Mouse (Mus musculus): Measurements from ENCODE around the gene Nup98. TPM values are rescaled to one million over a fixed set of nuclear protein-coding genes. Genes with fewer than 3 reads are reported as not detected.
A peak's percentile ranks its signal among the peaks of the same experiment; 100 is the strongest.

Gene Nup98
- polyA plus RNA-seq, 1 experiment from 2014 or later: 15.1 TPM

GRCm38 (mm10) chr7:102249531-102249895 is 39.5 kb upstream of the Nup98 start:
- Histone ChIP-seq H3K4me1 (ENCODE audit: control insufficient read depth, insufficient read depth, low read depth, low read length) (peaks cover 14% of the 10 kb centered on the region), H3K9me3 (ENCODE audit: control insufficient read depth, low read length) (no peaks in the 10 kb centered on the region), H3K27me3 (replicated peaks; ENCODE audit: control insufficient read depth, insufficient read depth, low read length) (no peaks in the 10 kb centered on the region), H3K4me3 (ENCODE audit: low read length) (peak overlapping the region; percentile 68), H3K27ac (ENCODE audit: low read depth, low read length) (peak overlapping the region; percentile 87), H3K9ac (ENCODE audit: low read depth, low read length) (peak overlapping the region; percentile 85), H3K36me3 (ENCODE audit: control insufficient read depth, insufficient read depth, low read length) (no peaks in the 10 kb centered on the region), H3K4me2 (ENCODE audit: low read length) (peak overlapping the region; percentile 92)
- under 1% methylated on average over 23 of the region's 23 CpGs for WGBS
- ATAC-seq: peak; percentile 46

- Histone ChIP-seq H3K36me3 (ENCODE audit: control insufficient read depth, insufficient read depth, low read length) (no peaks in the 10 kb centered on the region), H3K27ac (ENCODE audit: low read depth, low read length) (no peak overlapping the region), H3K9me3 (ENCODE audit: control insufficient read depth, low read length) (no peaks in the 10 kb centered on the region), H3K4me3 (ENCODE audit: low read length) (peak overlapping the region; percentile 68), H3K9ac (ENCODE audit: low read depth, low read length) (peak overlapping the region; percentile 2), H3K4me1 (ENCODE audit: control insufficient read depth, insufficient read depth, low read depth, low read length) (peaks cover 14% of the 10 kb centered on the region), H3K27me3 (replicated peaks; ENCODE audit: control insufficient read depth, insufficient read depth, low read length) (no peaks in the 10 kb centered on the region), H3K4me2 (ENCODE audit: low read length) (peak overlapping the region; percentile 92)
- no peak for ATAC-seq
- 28% methylated on average over 16 of the region's 16 CpGs for WGBS
These were observed 38.9 kb upstream of the Nup98 start for GRCm38 (mm10) chr7:102248691-102249404.

GRCm38 (mm10) chr7:102246956-102247797 is 37.2 kb upstream of the Nup98 start:
- 68% methylated on average over 12 of the region's 12 CpGs for WGBS
- Histone ChIP-seq H3K27me3 (replicated peaks; ENCODE audit: control insufficient read depth, insufficient read depth, low read length) (no peaks in the 10 kb centered on the region), H3K36me3 (ENCODE audit: control insufficient read depth, insufficient read depth, low read length) (no peaks in the 10 kb centered on the region), H3K9me3 (ENCODE audit: control insufficient read depth, low read length) (no peaks in the 10 kb centered on the region), H3K4me2 (ENCODE audit: low read length) (peak overlapping the region; percentile 16; the same call in 1 of the 2 replicates), H3K4me3 (ENCODE audit: low read length) (no peak overlapping the region), H3K27ac (ENCODE audit: low read depth, low read length) (no peak overlapping the region), H3K4me1 (ENCODE audit: control insufficient read depth, insufficient read depth, low read depth, low read length) (peaks cover 14% of the 10 kb centered on the region), H3K9ac (ENCODE audit: low read depth, low read length) (no peak overlapping the region)
- ATAC-seq: no peak

GRCm38 (mm10) chr7:102246265-102246664 is 36.3 kb upstream of the Nup98 start:
- WGBS: 71% methylated on average over 6 of the region's 6 CpGs

GRCm38 (mm10) chr7:102245775-102246174 is 35.8 kb upstream of the Nup98 start:
- Histone ChIP-seq H3K27me3 (replicated peaks; ENCODE audit: control insufficient read depth, insufficient read depth, low read length) (no peaks in the 10 kb centered on the region), H3K36me3 (ENCODE audit: control insufficient read depth, insufficient read depth, low read length) (no peaks in the 10 kb centered on the region), H3K4me2 (ENCODE audit: low read length) (no peak overlapping the region), H3K9me3 (ENCODE audit: control insufficient read depth, low read length) (no peaks in the 10 kb centered on the region), H3K27ac (ENCODE audit: low read depth, low read length) (no peak overlapping the region), H3K4me3 (ENCODE audit: low read length) (no peak overlapping the region), H3K9ac (ENCODE audit: low read depth, low read length) (no peak overlapping the region), H3K4me1 (ENCODE audit: control insufficient read depth, insufficient read depth, low read depth, low read length) (peaks cover 9% of the 10 kb centered on the region)
- 6% methylated on average over 1 of the region's 1 CpGs for WGBS
- ATAC-seq: no peak

More at GRCm38 (mm10) chr7:102246265-102246664, 36.3 kb upstream of the Nup98 start:
- no peak overlapping the region for H3K9ac ChIP-seq (ENCODE audit: low read depth, low read length)
- H3K36me3 ChIP-seq (ENCODE audit: control insufficient read depth, insufficient read depth, low read length): no peaks in the 10 kb centered on the region
- H3K9me3 ChIP-seq (ENCODE audit: control insufficient read depth, low read length): no peaks in the 10 kb centered on the region
- no peaks in the 10 kb centered on the region for H3K27me3 ChIP-seq (replicated peaks; ENCODE audit: control insufficient read depth, insufficient read depth, low read length)
- no peak for ATAC-seq
- peaks cover 12% of the 10 kb centered on the region for H3K4me1 ChIP-seq (ENCODE audit: control insufficient read depth, insufficient read depth, low read depth, low read length)
- H3K4me2 ChIP-seq (ENCODE audit: low read length): no peak overlapping the region
- no peak overlapping the region for H3K27ac ChIP-seq (ENCODE audit: low read depth, low read length)
- no peak overlapping the region for H3K4me3 ChIP-seq (ENCODE audit: low read length)

- peaks cover 9% of the 10 kb centered on the region for H3K4me1 ChIP-seq (ENCODE audit: control insufficient read depth, insufficient read depth, low read depth, low read length)
- WGBS: 86% methylated on average over 3 of the region's 3 CpGs
- H3K27me3 ChIP-seq (replicated peaks; ENCODE audit: control insufficient read depth, insufficient read depth, low read length): no peaks in the 10 kb centered on the region
- H3K4me2 ChIP-seq (ENCODE audit: low read length): no peak overlapping the region
- no peak overlapping the region for H3K9ac ChIP-seq (ENCODE audit: low read depth, low read length)
- H3K36me3 ChIP-seq (ENCODE audit: control insufficient read depth, insufficient read depth, low read length): no peaks in the 10 kb centered on the region; the same call in 1 of the 2 replicates
- no peak for ATAC-seq
- H3K9me3 ChIP-seq (ENCODE audit: control insufficient read depth, low read length): no peaks in the 10 kb centered on the region
- H3K4me3 ChIP-seq (ENCODE audit: low read length): no peak overlapping the region
- no peak overlapping the region for H3K27ac ChIP-seq (ENCODE audit: low read depth, low read length)
These were observed 35.0 kb upstream of the Nup98 start for GRCm38 (mm10) chr7:102244782-102245535.

- Histone ChIP-seq H3K27me3 (replicated peaks; ENCODE audit: control insufficient read depth, insufficient read depth, low read length) (no peaks in the 10 kb centered on the region), H3K9me3 (ENCODE audit: control insufficient read depth, low read length) (no peaks in the 10 kb centered on the region), H3K27ac (ENCODE audit: low read depth, low read length) (no peak overlapping the region), H3K4me2 (ENCODE audit: low read length) (no peak overlapping the region), H3K36me3 (ENCODE audit: control insufficient read depth, insufficient read depth, low read length) (peaks cover 7% of the 10 kb centered on the region), H3K9ac (ENCODE audit: low read depth, low read length) (no peak overlapping the region), H3K4me3 (ENCODE audit: low read length) (no peak overlapping the region), H3K4me1 (ENCODE audit: control insufficient read depth, insufficient read depth, low read depth, low read length) (peaks cover 9% of the 10 kb centered on the region)
- no peak for ATAC-seq
- 85% methylated on average over 2 of the region's 2 CpGs for WGBS
These were observed 33.9 kb upstream of the Nup98 start for GRCm38 (mm10) chr7:102243870-102244269.

- Histone ChIP-seq H3K4me1 (ENCODE audit: control insufficient read depth, insufficient read depth, low read depth, low read length) (peaks cover 9% of the 10 kb centered on the region), H3K27ac (ENCODE audit: low read depth, low read length) (no peak overlapping the region), H3K9ac (ENCODE audit: low read depth, low read length) (no peak overlapping the region), H3K36me3 (ENCODE audit: control insufficient read depth, insufficient read depth, low read length) (peaks cover 10% of the 10 kb centered on the region), H3K27me3 (replicated peaks; ENCODE audit: control insufficient read depth, insufficient read depth, low read length) (no peaks in the 10 kb centered on the region), H3K4me2 (ENCODE audit: low read length) (no peak overlapping the region), H3K4me3 (ENCODE audit: low read length) (no peak overlapping the region), H3K9me3 (ENCODE audit: control insufficient read depth, low read length) (no peaks in the 10 kb centered on the region)
- WGBS: 94% methylated on average over 3 of the region's 3 CpGs
- ATAC-seq: no peak
These were observed 32.9 kb upstream of the Nup98 start for GRCm38 (mm10) chr7:102242917-102243316.

- Histone ChIP-seq H3K4me3 (ENCODE audit: low read length) (no peak overlapping the region), H3K36me3 (ENCODE audit: control insufficient read depth, insufficient read depth, low read length) (peaks cover 13% of the 10 kb centered on the region), H3K27me3 (replicated peaks; ENCODE audit: control insufficient read depth, insufficient read depth, low read length) (no peaks in the 10 kb centered on the region), H3K4me2 (ENCODE audit: low read length) (no peak overlapping the region), H3K9me3 (ENCODE audit: control insufficient read depth, low read length) (no peaks in the 10 kb centered on the region), H3K27ac (ENCODE audit: low read depth, low read length) (no peak overlapping the region), H3K4me1 (ENCODE audit: control insufficient read depth, insufficient read depth, low read depth, low read length) (peaks cover 6% of the 10 kb centered on the region), H3K9ac (ENCODE audit: low read depth, low read length) (no peak overlapping the region)
- no peak for ATAC-seq
- 85% methylated on average over 5 of the region's 5 CpGs for WGBS
These were observed 32.4 kb upstream of the Nup98 start for GRCm38 (mm10) chr7:102242371-102242770.

Measured in hindbrain, embryonic 16.5 days (tissue).